Mouse (Mus musculus) heart, adult 9 months (tissue): ENCODE measurements around the gene Rasgrp4.

ENCODE experiments used
- DNase-seq, 2 experiments: peaks; one replicate each; pipeline ENCODE4 v3.0.0; 2022; ENCODE audit warnings: low spot score in 2 of 2

Rasgrp4 gene

DNA sequence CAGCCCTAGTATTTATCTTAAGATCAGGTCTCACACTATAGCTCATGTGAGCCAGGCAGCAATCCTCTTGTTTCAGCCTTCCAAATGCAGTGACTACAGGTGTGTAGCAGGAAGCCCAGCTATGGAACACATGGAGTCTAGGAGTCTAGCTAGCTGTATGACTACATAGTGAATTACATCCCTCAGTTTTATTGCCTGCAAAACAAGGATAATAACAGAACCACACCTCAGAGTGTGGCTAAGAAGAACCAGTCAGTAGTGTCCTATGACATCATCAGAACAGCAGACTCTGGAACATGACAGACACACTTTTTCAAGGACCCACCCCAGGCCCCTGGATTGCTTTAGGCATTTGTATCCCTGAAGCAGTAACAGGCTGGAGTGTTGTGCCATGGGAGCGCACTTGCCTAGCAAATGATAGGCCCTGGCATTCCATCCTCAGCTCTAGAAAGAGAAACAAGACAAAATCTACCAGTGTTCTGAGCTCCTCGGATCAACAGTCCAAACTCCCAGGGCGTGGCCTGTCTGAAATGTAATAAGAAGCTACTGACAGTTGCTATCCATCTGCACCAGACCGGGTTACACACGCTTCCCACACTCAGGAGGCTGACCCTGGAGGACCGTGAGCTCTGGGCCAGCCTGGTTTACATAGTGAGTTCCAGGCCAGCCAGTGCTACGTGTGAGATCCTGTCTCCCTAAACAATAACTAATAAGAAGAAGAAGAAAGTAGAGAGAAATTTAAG is 12.1 kb downstream of the Rasgrp4 start:
- no peak for DNase-seq

DNA sequence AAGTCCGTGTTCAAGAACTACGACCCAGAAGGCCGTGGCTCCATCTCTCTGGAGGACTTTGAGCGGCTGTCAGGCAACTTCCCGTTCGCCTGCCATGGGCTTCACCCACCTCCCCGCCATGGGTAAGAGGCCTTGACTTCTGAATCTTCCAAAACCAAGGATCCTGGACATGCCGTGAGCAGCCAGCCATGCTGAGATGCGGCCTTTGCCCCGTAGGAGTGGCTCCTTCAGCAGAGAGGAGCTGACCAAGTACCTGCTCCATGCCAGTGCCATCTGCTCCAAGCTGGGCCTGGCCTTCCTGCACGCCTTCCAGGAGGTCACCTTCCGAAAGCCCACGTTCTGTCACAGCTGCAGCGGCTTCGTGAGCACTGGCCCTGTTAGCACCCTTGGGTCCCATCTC is 14.1 kb downstream of the Rasgrp4 start:
- DNase-seq: no peak

DNA sequence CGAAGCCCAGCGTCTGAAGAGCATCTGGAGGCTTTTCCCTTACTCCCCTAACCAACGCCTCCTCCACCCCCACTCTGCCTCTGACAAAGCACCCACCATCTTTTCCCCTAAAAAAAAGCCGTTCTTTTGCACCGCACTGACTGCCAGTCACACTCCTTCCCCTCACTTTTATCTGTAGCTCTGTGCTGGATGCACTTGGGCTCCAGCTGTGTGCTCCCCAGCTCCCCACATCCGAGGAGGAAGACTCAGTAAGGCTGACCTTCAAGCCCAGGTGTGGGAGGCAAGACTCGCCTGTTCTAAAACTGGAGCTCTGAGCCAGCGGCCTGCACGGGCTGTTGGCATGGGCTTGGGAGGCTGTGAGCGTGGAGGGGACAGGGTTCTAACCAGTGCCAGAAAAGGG is 16.8 kb downstream of the Rasgrp4 start:
- DNase-seq: no peak

DNA sequence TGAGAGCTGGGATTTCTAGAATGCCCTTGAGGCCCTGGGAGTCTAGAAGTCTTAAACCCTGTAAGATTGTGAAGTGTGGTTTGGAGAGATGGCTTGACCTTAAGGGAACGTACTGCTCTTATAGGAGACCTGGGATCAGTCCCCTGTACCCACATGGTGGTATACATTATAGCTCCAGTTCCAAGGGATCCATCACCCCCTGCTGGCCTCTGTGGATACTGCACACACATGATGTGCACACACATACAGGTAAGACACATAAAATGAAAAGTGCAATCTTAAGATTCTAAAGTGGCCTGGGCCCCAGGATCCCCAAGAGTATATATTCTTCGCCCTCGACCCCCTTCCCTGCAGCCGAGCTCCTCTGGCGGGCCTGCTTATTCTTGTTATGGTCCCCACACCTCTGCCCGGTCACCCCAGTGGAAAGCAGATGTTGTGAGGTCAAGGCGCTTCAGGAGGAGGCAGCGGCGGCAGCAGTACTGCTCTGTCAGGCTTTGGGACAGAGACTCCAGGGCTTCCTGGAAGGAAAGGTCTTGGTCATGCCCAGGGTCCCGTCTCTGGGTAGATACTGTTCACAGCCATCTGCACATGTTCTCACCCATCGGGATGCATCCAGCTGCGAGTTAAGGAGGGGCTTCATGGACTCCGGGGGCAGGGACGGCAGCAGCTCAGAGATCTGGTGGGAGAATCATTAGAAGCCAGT is 19.5 kb downstream of the Rasgrp4 start:
- no peak for DNase-seq

DNA sequence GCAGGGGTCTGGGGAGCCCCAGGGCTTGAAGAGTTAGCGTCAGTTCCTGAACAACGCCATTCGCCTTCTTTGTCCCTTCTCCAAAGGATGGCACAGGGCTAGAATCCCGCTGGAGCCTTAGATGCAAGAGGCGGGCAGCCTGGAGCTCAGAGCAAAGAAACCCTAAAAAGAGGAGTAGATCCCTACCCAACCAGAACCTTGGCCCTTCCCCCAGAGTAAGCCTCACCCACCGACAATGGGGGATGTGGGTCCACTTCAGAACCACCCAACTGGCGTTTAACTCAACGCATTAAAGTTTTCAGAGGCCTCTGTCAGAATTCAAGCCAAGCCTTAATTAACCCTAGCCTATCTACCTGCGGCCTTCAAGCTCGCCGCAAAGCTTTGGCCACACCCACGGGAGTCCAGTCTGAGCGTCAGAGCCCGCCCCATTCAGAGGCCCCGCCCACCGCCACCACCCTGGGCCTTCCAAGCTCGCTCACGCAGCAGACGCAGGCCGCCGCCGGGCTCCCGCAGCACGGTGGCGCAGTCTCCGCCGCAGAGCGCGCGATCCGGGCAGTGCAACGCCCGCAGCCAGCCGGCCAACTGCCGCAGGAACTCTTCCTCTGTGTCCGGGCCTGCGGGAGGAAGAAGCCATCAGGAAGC is 20.7 kb downstream of the Rasgrp4 start:
- peak; percentile 82 to 87 for DNase-seq

DNA sequence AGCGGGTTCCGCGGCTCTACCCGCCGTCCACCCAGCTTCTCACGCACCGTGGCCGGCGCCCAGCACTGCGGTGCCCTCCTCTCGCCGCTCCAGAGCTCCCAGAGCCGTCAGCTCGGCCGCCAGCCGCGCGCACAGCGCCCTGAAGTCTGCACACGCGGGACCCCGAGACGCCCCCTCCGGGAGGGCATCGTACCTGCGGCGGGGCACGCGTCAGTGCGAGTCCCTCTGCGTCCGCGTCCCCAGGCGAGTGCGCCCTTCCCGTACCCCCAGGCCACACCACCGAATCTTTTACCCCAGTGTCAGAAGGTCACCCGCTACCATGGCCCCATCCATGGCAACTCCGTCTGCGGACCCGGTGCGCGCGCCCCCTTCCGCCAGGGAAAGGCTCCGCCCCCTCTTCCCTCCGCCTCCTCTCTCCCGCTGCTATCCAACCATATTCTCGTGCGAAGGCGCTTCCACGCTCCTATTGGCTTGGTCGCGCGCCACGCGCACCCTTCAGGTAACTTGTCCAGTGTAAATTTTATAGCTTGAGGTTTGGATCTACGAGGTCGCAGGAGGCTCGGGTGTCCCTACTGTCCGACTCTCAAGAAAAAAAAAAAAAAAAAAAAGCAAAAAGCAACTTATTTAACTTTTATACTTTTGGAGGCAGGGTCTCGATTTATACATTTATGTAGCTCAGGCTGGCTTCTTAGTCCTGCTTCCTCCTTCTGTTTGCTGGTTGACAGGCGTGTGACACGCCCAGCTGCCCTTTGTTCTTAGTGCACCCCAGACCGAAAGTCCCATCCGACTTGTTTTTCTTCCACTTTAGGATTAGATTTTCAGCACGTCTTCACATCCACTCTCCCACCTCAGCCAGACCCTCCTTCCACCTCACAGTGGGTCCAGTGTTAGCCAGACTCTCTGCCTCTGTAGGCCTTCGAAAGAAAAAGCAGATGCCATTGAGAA is 21.5 kb downstream of the Rasgrp4 start, which contains the start of gene Fam98c:
Fam98c (minus strand) TSS at position 397 of the 945 bp plus-strand sequence.
- peak; percentile 83 to 84 for DNase-seq

DNA sequence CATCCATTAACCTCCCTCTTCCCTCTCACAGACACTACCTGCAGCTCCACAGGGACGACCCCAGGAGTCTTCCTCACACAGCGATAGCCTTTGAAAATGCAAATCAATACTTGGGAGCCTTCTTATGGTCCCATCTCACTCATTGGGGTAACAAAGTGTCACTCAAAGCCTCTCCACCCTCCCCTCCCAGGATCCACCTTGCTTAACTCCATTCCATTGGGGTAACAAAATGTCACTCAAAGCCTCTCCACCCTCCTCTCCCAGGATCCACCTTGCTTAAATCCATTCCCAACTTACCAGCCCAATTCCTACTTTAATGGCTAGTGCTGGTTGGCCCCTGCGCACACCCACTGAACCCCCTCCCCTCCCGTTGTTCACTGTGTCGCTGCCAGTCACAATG is 23.6 kb downstream of the Rasgrp4 start:
- no peak for DNase-seq

DNA sequence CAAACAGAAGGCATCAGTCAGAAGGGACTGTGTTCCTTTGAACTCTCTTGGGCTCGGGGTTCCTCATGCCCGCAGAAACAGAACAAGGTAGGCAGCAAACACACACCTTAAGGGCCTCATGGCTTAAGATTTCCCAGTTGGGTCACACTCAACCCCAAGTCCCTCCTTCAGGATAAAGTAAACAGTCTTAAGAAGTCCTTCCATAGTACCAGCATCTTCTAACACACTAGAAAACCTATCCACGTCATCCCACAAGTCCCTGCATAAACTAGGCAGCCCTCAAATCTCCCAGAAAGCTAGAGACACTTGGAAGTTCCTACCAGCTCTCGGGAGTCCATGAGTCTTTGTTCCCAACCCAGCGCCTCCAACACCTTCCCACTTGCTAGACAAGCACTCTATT is 27.6 kb downstream of the Rasgrp4 start:
- DNase-seq: no peak

DNA sequence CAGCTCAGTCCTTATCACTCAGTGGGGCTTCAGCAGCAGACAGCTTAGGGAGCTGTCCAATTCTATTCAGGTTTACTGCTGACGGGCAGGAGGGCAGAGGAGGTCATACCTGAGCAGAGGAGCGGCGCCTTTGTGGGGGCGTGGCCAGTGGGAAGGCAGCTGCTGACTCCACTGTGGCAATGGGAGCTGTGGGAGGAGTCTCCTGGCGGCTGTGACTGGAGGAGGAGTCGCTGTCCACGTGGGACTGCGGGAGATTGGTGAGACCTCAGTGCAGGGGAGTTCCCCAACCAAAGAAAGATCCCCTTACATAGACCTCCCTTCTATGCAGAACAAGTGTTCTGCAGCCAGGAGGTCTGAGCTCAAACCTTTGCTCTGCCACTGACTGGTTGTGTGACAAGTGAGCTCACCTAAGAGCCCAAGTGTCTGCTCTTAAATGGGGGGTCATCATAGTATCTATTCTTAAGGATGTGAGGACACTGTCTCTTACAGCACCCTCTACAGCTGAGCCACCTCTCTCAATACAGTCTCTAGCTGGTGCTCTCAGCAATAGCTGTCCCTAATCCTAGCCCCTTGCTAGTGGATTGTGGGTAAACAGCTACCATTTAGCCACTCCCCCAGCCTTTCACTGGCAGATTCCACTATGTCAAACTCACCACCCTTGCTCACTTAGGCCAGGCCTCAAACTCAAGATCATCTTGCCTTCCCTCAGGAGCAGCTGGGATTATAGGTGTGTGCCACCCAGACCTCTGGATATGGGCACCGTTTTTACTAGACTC is 28.3 kb downstream of the Rasgrp4 start:
- DNase-seq: no peak

DNA sequence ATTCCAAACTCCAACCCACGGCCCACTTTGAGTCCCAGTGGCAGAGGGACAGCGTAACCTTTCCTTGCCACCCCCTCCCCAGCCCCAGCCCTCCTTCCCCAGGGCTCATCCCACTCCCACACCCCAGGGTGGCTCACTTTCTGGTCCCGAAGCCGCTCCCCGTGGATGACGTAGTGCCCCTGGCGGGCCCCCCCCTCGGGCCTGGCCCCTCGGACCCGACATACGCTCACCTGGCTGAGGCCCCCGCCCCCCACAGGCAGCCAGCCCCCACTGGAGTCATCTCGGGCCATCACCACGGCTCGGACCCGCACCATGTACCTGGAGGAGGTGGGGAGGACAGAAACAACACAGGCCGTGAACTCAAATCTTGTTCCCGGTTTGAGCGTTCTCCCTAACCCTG is 33.0 kb downstream of the Rasgrp4 start:
- DNase-seq: no peak

DNA sequence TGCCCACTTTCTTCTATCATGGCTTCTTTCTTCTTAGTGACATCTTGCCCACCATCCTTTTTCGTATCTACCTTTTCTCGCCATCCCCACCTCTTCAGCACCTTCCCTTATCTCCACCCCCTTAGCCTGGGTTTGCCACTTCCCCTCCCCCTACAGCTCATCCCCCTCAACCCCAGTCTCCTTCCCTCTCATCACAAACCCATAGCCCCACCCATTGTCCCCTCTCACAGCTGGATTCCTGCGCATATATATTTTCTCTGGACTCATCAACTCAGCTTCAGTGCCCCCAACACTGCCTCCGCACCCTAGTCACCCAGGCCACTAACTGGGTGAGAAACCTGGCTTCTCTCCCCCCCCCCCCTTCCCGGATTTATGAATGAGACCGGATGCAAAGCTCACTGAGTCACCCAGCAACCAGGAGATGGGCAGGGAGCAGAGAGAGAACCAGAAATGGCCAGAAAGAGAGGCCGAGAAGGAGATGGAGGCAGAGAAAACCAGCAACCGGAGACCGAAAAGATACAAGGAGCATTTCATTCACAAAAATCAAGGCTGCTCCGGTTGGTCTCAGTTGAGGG is 33.6 kb downstream of the Rasgrp4 start:
- no peak for DNase-seq

DNA sequence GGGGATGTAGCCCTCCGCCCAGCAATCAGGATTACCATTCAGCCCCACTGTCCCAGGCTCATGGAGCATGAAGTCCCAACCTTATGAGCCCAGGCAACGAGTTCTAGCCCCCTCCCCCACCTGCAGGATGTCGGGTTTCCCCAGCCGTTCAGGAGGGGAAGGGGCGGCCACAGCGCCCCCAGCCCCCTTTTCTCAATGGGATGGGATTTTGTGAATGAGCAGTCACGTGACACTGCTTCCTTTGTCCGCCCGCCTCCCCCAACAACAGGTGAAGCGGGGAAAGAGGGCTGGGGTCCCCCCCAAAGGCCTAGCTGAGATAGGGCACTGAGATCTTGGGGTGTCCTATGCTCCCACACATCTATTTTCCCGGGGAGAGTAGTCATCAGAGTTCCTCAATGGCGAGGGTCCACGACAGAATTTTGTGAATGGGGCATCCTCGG is 34.2 kb downstream of the Rasgrp4 start:
- DNase-seq: no peak

DNA sequence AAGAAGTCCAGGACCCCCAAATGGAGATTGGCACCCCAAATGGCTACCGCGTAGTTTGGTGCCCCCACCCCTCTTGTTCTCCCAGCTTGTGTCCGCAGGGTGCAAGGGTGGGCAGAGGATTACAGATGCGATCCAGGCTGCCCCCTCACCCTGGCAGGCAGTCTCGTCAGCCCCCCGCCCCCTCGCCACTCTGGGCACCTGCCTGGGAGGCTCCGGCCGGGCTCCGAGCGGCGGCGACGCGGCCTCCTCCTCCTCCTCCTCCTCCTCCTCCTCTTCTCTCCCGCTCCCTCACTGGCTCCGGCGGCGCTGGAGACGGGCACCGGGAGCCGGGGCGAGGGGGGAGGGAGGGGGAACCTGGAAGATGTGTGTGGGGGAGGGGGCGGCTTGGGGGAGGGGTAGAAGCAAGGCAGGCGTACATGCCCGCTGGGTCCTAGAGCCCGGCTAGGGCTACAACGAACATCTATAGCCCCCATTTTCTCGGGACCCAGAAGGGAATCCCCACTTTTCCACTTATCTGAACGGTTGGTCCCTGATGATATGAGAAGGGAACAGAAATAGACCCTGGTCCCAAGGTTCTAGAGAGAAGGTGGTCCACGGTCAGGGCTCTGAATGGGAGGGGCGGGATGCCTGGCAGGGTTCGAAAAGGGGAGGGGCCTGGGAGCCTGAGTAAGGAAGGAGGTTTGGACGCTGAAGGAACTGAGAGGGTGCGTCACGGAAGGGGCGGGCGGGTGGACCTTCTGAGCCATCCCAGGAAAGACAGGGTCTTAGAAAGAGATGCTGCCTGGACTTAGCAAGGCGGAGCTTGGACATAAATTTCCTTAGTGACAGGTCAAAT is 34.8 kb downstream of the Rasgrp4 start:
- DNase-seq: peak; percentile 83

DNA sequence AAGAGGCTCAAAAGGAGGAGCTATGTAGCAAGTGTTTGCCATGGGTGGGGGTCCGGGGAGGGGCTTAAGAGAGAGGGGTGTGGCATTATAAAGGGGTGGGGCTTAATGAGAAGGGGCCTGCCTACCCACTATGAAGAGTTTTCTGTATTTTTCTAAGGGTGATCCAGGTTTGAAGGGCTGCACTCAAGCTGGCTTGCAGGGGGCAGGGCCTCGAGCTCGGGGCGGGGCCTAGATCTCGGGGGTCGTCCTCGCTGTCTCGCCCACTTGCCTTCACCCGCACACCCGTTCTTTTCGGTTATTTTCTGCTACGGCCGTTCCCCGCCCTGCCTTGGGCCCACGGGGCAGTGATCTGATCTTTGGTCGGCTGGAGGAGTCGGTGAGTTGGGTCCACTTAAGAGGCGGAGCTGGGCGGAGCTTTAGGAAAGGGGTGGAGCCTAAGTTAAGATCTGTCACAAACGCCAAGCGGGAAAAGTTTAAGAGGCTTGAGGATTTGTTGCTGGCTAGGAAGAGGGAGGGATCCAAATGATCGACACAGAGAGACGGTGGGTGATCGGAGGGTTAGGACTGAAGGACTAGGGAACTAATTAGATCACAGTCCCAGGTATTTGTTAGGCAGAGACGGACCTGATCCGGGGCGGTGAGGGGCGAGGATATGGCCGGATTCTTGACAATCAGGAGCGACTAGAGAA is 35.6 kb downstream of the Rasgrp4 start, which contains the start of the genes Ggn and Spred3:
Ggn (plus strand) TSS at position 145 of the 689 bp plus-strand sequence.
Spred3 (minus strand) TSS at position 346 of the 689 bp plus-strand sequence.
- peak; percentile 69 to 83 for DNase-seq

DNA sequence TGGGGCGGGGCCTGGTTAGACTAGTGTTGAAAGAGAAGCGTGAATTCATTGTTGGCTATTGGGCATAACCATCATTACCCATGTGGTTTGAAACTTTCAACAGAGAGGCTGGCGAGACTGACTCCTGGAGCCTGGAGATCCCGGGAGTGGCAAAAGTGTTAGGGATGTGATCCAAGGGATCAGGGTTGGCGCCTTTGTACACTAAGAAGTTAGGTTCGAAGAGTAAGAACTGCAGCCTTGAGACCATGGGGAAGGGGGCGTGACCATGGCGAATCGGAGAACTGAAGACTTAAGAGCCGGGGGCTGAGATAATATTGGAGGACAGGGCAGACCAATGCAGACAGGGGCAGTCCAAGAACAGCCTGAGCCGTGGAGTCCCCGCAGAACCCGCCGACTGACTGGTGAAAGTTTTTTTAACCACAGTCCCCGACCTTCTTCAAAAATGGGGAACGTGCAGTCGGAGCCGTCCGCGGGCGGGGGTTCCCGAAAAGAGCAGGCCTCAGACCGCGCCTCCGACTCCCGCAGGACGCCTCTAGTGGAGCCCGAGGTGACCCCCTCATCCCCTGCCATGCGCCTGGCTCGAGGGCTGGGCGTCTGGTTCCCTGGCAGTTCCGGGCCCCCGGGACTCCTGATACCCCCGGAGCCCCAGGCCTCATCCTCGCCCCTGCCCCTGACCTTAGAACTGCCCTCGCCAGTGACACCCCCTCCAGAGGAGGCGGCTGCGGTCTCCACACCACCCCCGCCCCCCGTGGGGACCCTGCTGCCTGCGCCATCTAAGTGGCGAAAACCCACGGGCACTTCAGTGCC is 36.3 kb downstream of the Rasgrp4 start:
- DNase-seq: no peak

DNA sequence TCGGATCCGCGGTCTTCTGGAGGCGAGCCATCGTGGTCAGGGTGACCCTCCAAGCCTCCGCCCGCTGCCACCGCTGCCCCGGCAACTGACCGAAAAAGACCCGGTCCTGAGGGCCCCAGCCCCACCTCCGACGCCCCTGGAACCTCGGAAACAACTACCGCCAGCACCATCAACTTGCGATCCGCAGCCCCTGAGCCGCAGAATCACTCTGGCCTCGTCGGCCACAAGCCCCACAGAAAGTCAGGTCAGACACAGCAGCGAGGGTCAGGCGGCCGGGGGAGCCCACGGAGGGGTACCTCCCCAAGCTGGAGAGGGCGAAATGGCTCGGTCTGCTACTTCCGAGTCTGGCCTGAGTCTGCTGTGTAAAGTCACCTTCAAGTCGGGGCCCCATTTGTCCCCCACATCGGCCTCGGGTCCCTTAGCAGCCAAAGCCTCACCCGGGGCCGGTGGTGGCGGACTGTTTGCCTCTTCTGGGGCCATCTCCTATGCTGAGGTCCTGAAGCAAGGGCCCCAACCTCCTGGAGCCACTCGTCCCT is 37.0 kb downstream of the Rasgrp4 start:
- no peak for DNase-seq

DNA sequence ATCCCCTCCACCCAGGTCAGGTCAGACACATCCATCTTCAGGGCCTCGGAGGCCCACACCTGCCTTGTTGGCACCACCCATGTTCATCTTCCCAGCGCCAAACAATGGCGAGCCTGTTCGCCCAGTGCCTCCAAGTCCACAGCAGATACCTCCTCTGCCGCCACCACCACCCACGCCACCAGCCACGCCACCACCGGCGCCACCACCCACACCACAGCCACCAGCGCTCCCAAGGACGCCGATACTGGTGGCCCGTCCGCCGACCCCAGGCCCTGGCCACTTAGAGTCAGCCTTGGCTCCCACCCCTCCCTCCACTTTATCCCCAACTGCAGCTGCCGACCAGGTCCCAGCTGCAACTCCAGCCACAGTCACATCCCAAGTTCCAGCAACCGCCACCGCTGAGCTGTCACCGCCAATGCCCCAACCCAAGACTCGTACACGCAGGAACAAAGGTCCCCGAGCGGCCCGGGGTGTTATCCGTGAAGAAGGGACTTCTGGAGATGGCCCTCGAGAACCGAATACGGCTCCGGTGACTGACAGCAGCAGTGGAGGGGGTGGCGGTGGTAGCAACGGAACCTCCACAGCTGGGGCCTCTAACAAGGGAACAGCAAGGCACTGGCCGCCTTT is 37.9 kb downstream of the Rasgrp4 start:
- DNase-seq: no peak
